Mouse (Mus musculus): ENCODE measurements around the gene Gm3239. TPM values are rescaled to one million over a fixed set of nuclear protein-coding genes. Genes with fewer than 3 reads are reported as not detected.

Gene Gm3239
- not detected for total RNA-seq (2023)

GRCm38 (mm10) chr14:4663892-4664291 lies at the start of gene Gm3239:
Gm3239 (plus strand) TSS chr14:4664192.

GRCm38 (mm10) chr14:4632052-4632451 lies 31.9 kb upstream of the Gm3239 start, which contains the start of gene Gm8159:
Gm8159 (plus strand) TSS chr14:4632352.

GRCm38 (mm10) chr14:4708938-4709337 lies 44.9 kb downstream of the Gm3239 start, which contains the start of gene Gm7876:
Gm7876 (plus strand) TSS chr14:4709238.

Other genes with a start within 250 kb of the Gm3239 start
- gene Gm3164, start 248.7 kb upstream of the Gm3239 start, total RNA-seq (2023), result not detected
- not detected for gene Gm3173, start 233.2 kb upstream of the Gm3239 start, total RNA-seq (2023)
- gene Gm3182, start 182.4 kb upstream of the Gm3239 start, total RNA-seq (2023), result not detected
- not detected for gene Gm3047, start 108.8 kb upstream of the Gm3239 start, total RNA-seq (2023)
- not detected for gene Gm8159, start 31.8 kb upstream of the Gm3239 start, total RNA-seq (2023)
- gene Gm7876, start 45.0 kb downstream of the Gm3239 start, total RNA-seq (2023), result not detected
- not detected for gene Gm3252, start 62.6 kb downstream of the Gm3239 start, total RNA-seq (2023)
- gene Gm9602, start 112.1 kb downstream of the Gm3239 start, total RNA-seq (2023), result not detected
- gene Gm3269, start 173.9 kb downstream of the Gm3239 start, total RNA-seq (2023), result not detected
- not detected for gene Gm3264, start 191.4 kb downstream of the Gm3239 start, total RNA-seq (2023)
- not detected for gene Gm3278, start 228.2 kb downstream of the Gm3239 start, total RNA-seq (2023)

Data from CD4-positive naive resting alpha-beta T cell, adult 76 days (primary cell).